Mouse (Mus musculus): ENCODE data around the gene Mcoln2.

Gene Mcoln2

DNA sequence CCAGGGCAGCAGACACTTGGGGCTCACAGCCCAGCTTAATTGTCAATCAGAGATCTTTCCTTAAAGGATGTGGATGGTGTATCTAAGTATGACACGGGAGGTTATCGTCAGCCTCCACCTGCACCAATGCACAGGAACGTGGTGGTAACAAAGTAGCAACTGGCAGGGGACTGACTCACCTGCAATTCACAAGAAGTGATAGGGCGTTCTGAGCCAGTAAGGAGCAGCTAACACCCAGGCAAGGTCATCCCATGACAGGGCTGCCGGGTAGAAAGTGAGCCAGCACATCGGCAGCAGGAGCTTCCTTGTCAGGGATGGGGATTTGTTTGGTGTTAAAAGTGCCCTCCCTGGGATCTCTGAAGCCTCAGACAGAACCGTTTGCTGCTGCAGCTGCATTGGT lies 83.1 kb downstream of the Mcoln2 start:
- DNase-seq: no peak

DNA sequence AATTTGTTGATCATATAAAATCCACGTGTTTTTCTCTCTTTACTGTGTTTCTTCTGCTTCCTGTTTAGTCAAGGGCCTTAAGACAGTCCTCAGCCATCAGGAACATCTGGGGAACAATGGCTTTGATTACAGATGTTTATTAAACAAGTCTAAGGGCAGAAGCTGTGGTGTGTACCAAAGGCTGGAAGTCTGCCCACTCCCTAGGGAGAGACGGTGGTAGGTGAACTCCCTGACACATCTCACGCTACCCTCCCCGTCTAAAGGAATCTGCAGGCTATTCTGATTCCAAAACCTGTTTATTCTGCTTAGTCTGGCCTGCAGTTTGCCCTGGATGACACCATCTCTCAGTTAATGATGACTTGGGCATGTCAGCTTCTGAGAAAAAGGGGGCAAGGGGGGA lies 84.1 kb downstream of the Mcoln2 start:
- peak; percentile 51 to 64 for DNase-seq

GRCm38 (mm10) chr3:146234530-146234929 lies 84.9 kb downstream of the Mcoln2 start:
- no peak for DNase-seq

DNA sequence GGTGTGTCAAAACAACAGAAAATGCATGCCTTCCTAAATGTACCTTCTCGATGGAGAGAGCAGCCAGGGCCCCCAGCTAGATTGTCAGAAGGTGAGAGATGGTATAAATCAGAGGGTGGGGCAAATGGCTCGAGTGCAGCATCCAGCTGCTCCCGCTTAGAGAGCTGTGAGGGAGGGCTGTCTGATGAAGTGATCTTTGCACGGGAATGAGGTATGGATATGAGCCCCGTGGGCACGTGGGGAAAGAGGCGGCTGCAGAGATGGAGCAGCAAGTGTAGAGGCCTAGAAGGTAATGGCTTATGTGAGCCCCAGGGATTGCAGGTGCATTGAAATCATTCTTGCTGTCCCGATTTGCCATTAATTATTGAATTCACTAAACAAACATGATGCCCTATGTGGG lies 86.6 kb downstream of the Mcoln2 start:
- no peak for DNase-seq

DNA sequence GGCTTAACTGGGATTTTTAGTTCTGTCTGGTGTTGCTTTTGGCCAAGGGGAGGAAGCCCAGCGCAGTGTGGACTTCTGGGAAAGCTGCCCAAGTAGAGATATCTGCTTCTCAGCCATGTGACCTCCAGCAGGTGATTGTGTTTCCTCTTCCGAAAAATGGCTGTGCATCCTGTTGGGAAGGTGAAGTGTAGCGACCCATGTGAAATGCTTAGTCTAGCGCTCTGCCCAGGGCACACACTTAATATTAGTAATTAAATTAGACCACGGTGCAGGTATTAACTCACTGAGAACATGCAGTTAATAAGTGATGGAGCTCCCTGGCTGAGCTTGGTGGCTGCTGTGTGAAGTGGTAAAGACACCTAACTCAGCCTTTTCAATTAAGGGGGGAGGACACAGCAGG lies 88.0 kb downstream of the Mcoln2 start:
- DNase-seq: peak; percentile 67 to 80

- no peak for DNase-seq
These were observed 95.0 kb downstream of the Mcoln2 start for GRCm38 (mm10) chr3:146244630-146245029.

Data from kidney, postnatal 25 days (tissue).